ENCODE assay signal across 11 mouse cellular contexts in genomic region chr9:122064937-122065673, GRCm38 (mm10). TPM values are rescaled to one million over a fixed set of nuclear protein-coding genes. Genes with fewer than 3 reads are reported as not detected.
DNase-seq lines count a peak whose midpoint lies in the region; ATAC-seq and TF ChIP-seq lines count a peak whose summit lies in the region.
"Had no signal": no experiment of that assay in that cellular context is flagged by ENCODE, and none has a peak within 500 bp of the region (broad histone marks: within the 10 kb centered on the region; RNA-seq: fewer than 3 reads in every experiment).

No protein-coding gene starts in this region.

- no peaks in the 10 kb centered on the region for H3K27me3 ChIP-seq in liver, embryonic 14.5 days (ENCODE audit: control insufficient read depth, insufficient read depth, low read length)
- no peaks in the 10 kb centered on the region for H3K27me3 ChIP-seq in heart, embryonic 13.5 days (replicated peaks)
- no peaks in the 10 kb centered on the region for H3K27me3 ChIP-seq in kidney, embryonic 16.5 days (ENCODE audit: insufficient read depth, low read length)
- no peaks in the 10 kb centered on the region for H3K27me3 ChIP-seq in stomach, embryonic 15.5 days (replicated peaks)

- TF ChIP-seq EP300 in liver, embryonic 14.5 days (IDR thresholded peaks at IDR 0.05; ENCODE audit: low read depth): no peak

- H3K9ac ChIP-seq in liver, embryonic 14.5 days (replicated peaks): no peak overlapping the region
- H3K9ac ChIP-seq in heart, embryonic 13.5 days: no peak overlapping the region
- H3K9ac ChIP-seq in kidney, embryonic 16.5 days (replicated peaks; ENCODE audit: low read length): no peak overlapping the region
- H3K9ac ChIP-seq in stomach, embryonic 15.5 days: no peak overlapping the region

- no peaks in the 10 kb centered on the region for H3K36me3 ChIP-seq in liver, embryonic 14.5 days (replicated peaks; ENCODE audit: control insufficient read depth, insufficient read depth, low read depth)
- no peaks in the 10 kb centered on the region for H3K36me3 ChIP-seq in heart, embryonic 13.5 days
- no peaks in the 10 kb centered on the region for H3K36me3 ChIP-seq in kidney, embryonic 16.5 days (ENCODE audit: insufficient read depth, low read length)
- H3K36me3 ChIP-seq in stomach, embryonic 15.5 days: no peaks in the 10 kb centered on the region
- H3K36me3 ChIP-seq: G1E had no signal

- no peak for TF ChIP-seq CTCF in liver, embryonic 14.5 days (IDR thresholded peaks at IDR 0.05; ENCODE audit: low read depth)

- peak; percentile 35; the same call in 1 of the 2 replicates for ATAC-seq in liver, embryonic 14.5 days (ENCODE audit: insufficient read depth)
- ATAC-seq in heart, embryonic 13.5 days (ENCODE audit: extremely low read depth, insufficient number of reproducible peaks, low FRiP score, low TSS enrichment): peak; percentile 56; the same call in 1 of the 2 replicates
- ATAC-seq in kidney, embryonic 16.5 days (ENCODE audit: low FRiP score, low TSS enrichment): peak; percentile 90
- ATAC-seq in stomach, embryonic 15.5 days (ENCODE audit: insufficient read depth, low FRiP score, low read depth): peak; percentile 70; the same call in 1 of the 2 replicates

- H3K4me1 ChIP-seq in liver, embryonic 14.5 days (replicated peaks; ENCODE audit: control insufficient read depth in 2 of 2, insufficient read depth in 2 of 2, low read length in 1 of 2): no peaks in the 10 kb centered on the region
- H3K4me1 ChIP-seq in heart, embryonic 13.5 days: peaks cover 10% of the 10 kb centered on the region
- peaks cover 16% of the 10 kb centered on the region for H3K4me1 ChIP-seq in kidney, embryonic 16.5 days (ENCODE audit: insufficient read depth, low read length)
- H3K4me1 ChIP-seq in stomach, embryonic 15.5 days: 0 out of 2 replicates have a peak, but pooled peaks cover 3% of the 10 kb centered on the region

- no peak for DNase-seq in liver, embryonic 14.5 days (ENCODE audit: low read depth in 3 of 3, low spot score in 3 of 3)
- DNase-seq in liver: no peak
- DNase-seq in ovary, postnatal 10 days (ENCODE audit: low spot score): no peak
- DNase-seq in adipocyte (ENCODE audit: low spot score): no peak
- DNase-seq in left cerebral cortex, postnatal 14 days (ENCODE audit: low spot score in 2 of 2): no peak
- DNase-seq: thymus, adult 18-20 months had no signal

- no peak overlapping the region for H3K27ac ChIP-seq in liver, embryonic 14.5 days
- peak overlapping the region; percentile 72 for H3K27ac ChIP-seq in heart, embryonic 13.5 days (replicated peaks)
- peak overlapping the region; percentile 80 for H3K27ac ChIP-seq in kidney, embryonic 16.5 days (ENCODE audit: low read length)
- H3K27ac ChIP-seq in stomach, embryonic 15.5 days: no peak overlapping the region

- WGBS in liver, embryonic 14.5 days (ENCODE audit: insufficient replicate concordance): 51% methylated on average over 13 of the region's 13 CpGs
- 56% methylated on average over 13 of the region's 13 CpGs for WGBS in heart, embryonic 13.5 days
- WGBS in kidney, embryonic 16.5 days: 40% methylated on average over 13 of the region's 13 CpGs
- 74% methylated on average over 13 of the region's 13 CpGs for WGBS in stomach, embryonic 15.5 days

- no peaks in the 10 kb centered on the region for H3K9me3 ChIP-seq in liver, embryonic 14.5 days (ENCODE audit: control insufficient read depth, low read length)
- H3K9me3 ChIP-seq in heart, embryonic 13.5 days: no peaks in the 10 kb centered on the region
- no peaks in the 10 kb centered on the region for H3K9me3 ChIP-seq in kidney, embryonic 16.5 days (ENCODE audit: low read length)
- no peaks in the 10 kb centered on the region for H3K9me3 ChIP-seq in stomach, embryonic 15.5 days
- H3K9me3 ChIP-seq: G1E; megakaryocyte, embryonic 14.5 days had no signal

- H3K4me3 ChIP-seq in liver, embryonic 14.5 days (ENCODE audit: insufficient read depth in 1 of 2, low read depth in 2 of 2, low read length in 2 of 2): no peak overlapping the region
- H3K4me3 ChIP-seq in heart, embryonic 13.5 days: no peak overlapping the region
- no peak overlapping the region for H3K4me3 ChIP-seq in kidney, embryonic 16.5 days (ENCODE audit: low read length)
- no peak overlapping the region for H3K4me3 ChIP-seq in stomach, embryonic 15.5 days (replicated peaks)
- H3K4me3 ChIP-seq: megakaryocyte, embryonic 14.5 days had no signal

- intact Hi-C loops in left cerebral cortex, postnatal 14 days (cut with DNase I): no loop called here

- no peak overlapping the region for H3K4me2 ChIP-seq in liver, embryonic 14.5 days (ENCODE audit: low read depth)
- no peak overlapping the region for H3K4me2 ChIP-seq in heart, embryonic 13.5 days
- H3K4me2 ChIP-seq in kidney, embryonic 16.5 days (replicated peaks; ENCODE audit: low read depth, low read length): no peak overlapping the region
- no peak overlapping the region for H3K4me2 ChIP-seq in stomach, embryonic 15.5 days

RNA-seq across cellular contexts. Expression of gene Snrk, which starts 52.0 kb away (rescaled TPM):
- 9.9 and 12.9 TPM in 2 replicates for polyA plus RNA-seq in liver, embryonic 14.5 days (2012; rRNA removed)
- polyA plus RNA-seq in liver, embryonic 14.5 days (2014; fragmentation: Nextera tagmentation; extraction: Ambion mirVana): 10.4 and 12.3 TPM in 2 replicates
- polyA plus RNA-seq in heart, embryonic 13.5 days (2015; fragmentation: Nextera tagmentation; extraction: Ambion mirVana): 38.0 and 39.4 TPM in 2 replicates
- polyA plus RNA-seq in kidney, embryonic 16.5 days (2015; fragmentation: Nextera tagmentation; extraction: Ambion mirVana): 63.3 and 65.1 TPM in 2 replicates
- polyA plus RNA-seq in stomach, embryonic 15.5 days (2015; fragmentation: Nextera tagmentation; extraction: Ambion mirVana): 54.2 and 56.1 TPM in 2 replicates
- total RNA-seq in left cerebral cortex, postnatal 14 days (2021): 100 to 1,000 TPM; 105 to 126 TPM

Comparison
In these comparisons a context has a peak if more than half of its experiments do, and no peak if none do; other contexts are left out.
1. ATAC-seq: peak in every context shown above with its lines; median percentile 90 in kidney, embryonic 16.5 days; 70 in stomach, embryonic 15.5 days; 56 in heart, embryonic 13.5 days; 35 in liver, embryonic 14.5 days.
2. H3K27ac ChIP-seq: peak in heart, embryonic 13.5 days (single experiment) and kidney, embryonic 16.5 days (single experiment); none in liver, embryonic 14.5 days (single experiment) and stomach, embryonic 15.5 days (single experiment).